Comparison of ENCODE assay signal across 21 mouse cellular contexts in the genomic region with DNA sequence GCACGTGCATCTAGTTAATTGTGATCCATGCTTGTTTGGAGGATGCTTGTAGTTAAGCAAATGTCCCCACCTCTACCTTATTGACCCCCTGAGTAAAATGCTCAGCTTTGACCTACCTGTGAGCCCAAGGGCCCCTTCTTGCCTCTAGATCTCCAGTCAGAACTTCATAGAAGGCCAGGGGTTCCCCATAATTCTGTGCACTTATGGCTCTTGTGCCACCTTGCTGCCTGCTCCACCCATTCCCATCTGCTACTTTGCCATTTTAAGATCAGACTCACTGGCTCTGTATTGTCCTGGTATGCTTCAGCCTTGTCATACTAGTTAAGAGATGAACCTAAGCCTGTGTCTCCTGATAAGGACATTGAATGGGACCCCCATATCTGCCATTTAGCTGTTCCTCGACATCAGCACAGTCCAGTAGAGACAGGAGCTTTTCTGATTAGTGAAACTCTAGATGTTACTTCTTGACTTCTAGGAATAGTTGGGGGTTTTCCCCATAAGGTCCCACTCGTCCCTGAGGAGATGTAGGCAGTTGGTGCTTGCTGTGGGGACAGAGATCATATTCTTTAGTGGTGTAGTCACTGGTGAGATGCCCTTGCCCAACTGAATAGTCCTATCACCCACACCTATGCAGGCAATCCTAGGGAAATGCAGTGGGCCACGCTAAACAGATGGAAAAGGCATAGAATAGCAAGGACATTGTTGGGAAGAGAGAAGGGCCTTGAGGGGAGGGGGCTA.
DNase-seq lines count a peak whose midpoint lies in the region; ATAC-seq and TF ChIP-seq lines count a peak whose summit lies in the region.
"Had no signal": no experiment of that assay in that cellular context is flagged by ENCODE, and none has a peak within 500 bp of the region (broad histone marks: within the 10 kb centered on the region; RNA-seq: fewer than 3 reads in every experiment).

No protein-coding gene starts in this region.

- no peaks in the 10 kb centered on the region for H3K36me3 ChIP-seq in liver, embryonic 11.5 days (ENCODE audit: control insufficient read depth, insufficient read depth, low read length)
- H3K36me3 ChIP-seq in liver, postnatal 0 days (replicated peaks; ENCODE audit: insufficient read depth, low read length) = no peaks in the 10 kb centered on the region
- H3K36me3 ChIP-seq in G1E (replicated peaks) = no peaks in the 10 kb centered on the region
- H3K36me3 ChIP-seq in kidney, adult 2 months (ENCODE audit: control insufficient read depth, insufficient read depth, low read length) = no peaks in the 10 kb centered on the region
- H3K36me3 ChIP-seq in kidney, embryonic 15.5 days = no peaks in the 10 kb centered on the region
- H3K36me3 ChIP-seq: embryonic facial prominence, embryonic 15.5 days; forebrain, embryonic 10.5 days; forebrain, embryonic 15.5 days; heart, embryonic 10.5 days; heart, embryonic 15.5 days; hindbrain, embryonic 10.5 days had no signal

- peaks cover 19% of the 10 kb centered on the region; the same call in 1 of the 2 replicates for H3K4me1 ChIP-seq in liver, embryonic 11.5 days (replicated peaks; ENCODE audit: control insufficient read depth, insufficient read depth, low read length)
- no peaks in the 10 kb centered on the region for H3K4me1 ChIP-seq in liver, postnatal 0 days (ENCODE audit: insufficient read depth)
- H3K4me1 ChIP-seq in G1E (ENCODE audit: insufficient read depth, low read depth, low read length) = peaks cover 30% of the 10 kb centered on the region
- no peaks in the 10 kb centered on the region for H3K4me1 ChIP-seq in kidney, adult 2 months (ENCODE audit: control insufficient read depth, insufficient read depth, low read length)
- H3K4me1 ChIP-seq in kidney, embryonic 15.5 days = no peaks in the 10 kb centered on the region
- H3K4me1 ChIP-seq: embryonic facial prominence, embryonic 15.5 days; forebrain, embryonic 10.5 days; forebrain, embryonic 15.5 days; hindbrain, embryonic 10.5 days had no signal

- H3K27me3 ChIP-seq in liver, embryonic 11.5 days (replicated peaks; ENCODE audit: control insufficient read depth, insufficient read depth, low read length) = no peaks in the 10 kb centered on the region
- no peaks in the 10 kb centered on the region for H3K27me3 ChIP-seq in liver, postnatal 0 days (ENCODE audit: insufficient read depth, low read length)
- H3K27me3 ChIP-seq in G1E (ENCODE audit: insufficient read depth, low read length) = peaks cover 2% of the 10 kb centered on the region
- H3K27me3 ChIP-seq in kidney, adult 2 months (replicated peaks; ENCODE audit: control insufficient read depth, insufficient read depth, low read length) = no peaks in the 10 kb centered on the region
- no peaks in the 10 kb centered on the region for H3K27me3 ChIP-seq in kidney, embryonic 15.5 days
- H3K27me3 ChIP-seq: embryonic facial prominence, embryonic 15.5 days; forebrain, embryonic 15.5 days; heart, embryonic 15.5 days had no signal

- H3K4me3 ChIP-seq in liver, embryonic 11.5 days (ENCODE audit: low read depth, low read length) = no peak overlapping the region
- H3K4me3 ChIP-seq in liver, postnatal 0 days (ENCODE audit: low read depth, low read length) = no peak overlapping the region
- H3K4me3 ChIP-seq in G1E (ENCODE audit: low read depth, low read length) = no peak overlapping the region
- H3K4me3 ChIP-seq in kidney, adult 2 months (ENCODE audit: insufficient read depth, low read depth, low read length) = no peak overlapping the region
- H3K4me3 ChIP-seq in kidney, embryonic 15.5 days (replicated peaks) = no peak overlapping the region
- H3K4me3 ChIP-seq: embryonic facial prominence, embryonic 15.5 days; erythroblast, embryonic 14.5 days; forebrain, embryonic 10.5 days; forebrain, embryonic 15.5 days; heart, embryonic 10.5 days; heart, embryonic 15.5 days; hindbrain, embryonic 10.5 days had no signal

- peak; percentile 63 for DNase-seq in cerebellum, adult 9-10 months
- DNase-seq in cerebellum, adult 11 months = no peak
- DNase-seq in liver, embryonic 11.5 days (ENCODE audit: low spot score) = no peak
- no peak for DNase-seq in liver, postnatal 0 days
- DNase-seq in G1E (ENCODE audit: low spot score) = no peak
- DNase-seq in kidney, adult 2 months = no peak
- DNase-seq: adrenal gland, adult 2 months; adrenal gland, postnatal 25 days; embryo, embryonic 11 days; gastrocnemius, postnatal 36 days; heart, adult 18-20 months; heart, postnatal 14 days had no signal

- TF ChIP-seq EP300 in liver, postnatal 0 days (IDR thresholded peaks at IDR 0.05; ENCODE audit: low read depth) = no peak

- peak; percentile 95 for ATAC-seq in liver, embryonic 11.5 days (replicated peaks; ENCODE audit: low FRiP score)
- ATAC-seq in liver, postnatal 0 days = no peak
- peak; percentile 18; the same call in 1 of the 2 replicates for ATAC-seq in G1E (ENCODE audit: extremely low read depth, insufficient number of reproducible peaks, low FRiP score, poor library complexity, severe bottlenecking)
- no peak for ATAC-seq in kidney, embryonic 15.5 days (replicated peaks; ENCODE audit: low FRiP score)
- ATAC-seq: forebrain, embryonic 15.5 days had no signal

- no peaks in the 10 kb centered on the region for H3K9me3 ChIP-seq in liver, embryonic 11.5 days (ENCODE audit: control insufficient read depth, low read length)
- H3K9me3 ChIP-seq in liver, postnatal 0 days (ENCODE audit: low read length) = no peaks in the 10 kb centered on the region
- H3K9me3 ChIP-seq in G1E (replicated peaks) = no peaks in the 10 kb centered on the region
- no peaks in the 10 kb centered on the region for H3K9me3 ChIP-seq in kidney, embryonic 15.5 days (replicated peaks)
- H3K9me3 ChIP-seq: embryonic facial prominence, embryonic 15.5 days; forebrain, embryonic 10.5 days; forebrain, embryonic 15.5 days; heart, embryonic 10.5 days; heart, embryonic 15.5 days; hindbrain, embryonic 10.5 days had no signal

- no peak overlapping the region for H3K4me2 ChIP-seq in liver, embryonic 11.5 days
- H3K4me2 ChIP-seq in liver, postnatal 0 days (ENCODE audit: low read depth, low read length) = no peak overlapping the region
- no peak overlapping the region for H3K4me2 ChIP-seq in kidney, embryonic 15.5 days
- H3K4me2 ChIP-seq: embryonic facial prominence, embryonic 15.5 days; forebrain, embryonic 15.5 days; heart, embryonic 15.5 days; hindbrain, embryonic 14.5 days had no signal

- no peak overlapping the region for H3K9ac ChIP-seq in liver, embryonic 11.5 days (ENCODE audit: low read depth, low read length)
- no peak overlapping the region for H3K9ac ChIP-seq in liver, postnatal 0 days (replicated peaks)
- no peak overlapping the region for H3K9ac ChIP-seq in kidney, embryonic 15.5 days
- H3K9ac ChIP-seq: embryonic facial prominence, embryonic 15.5 days; forebrain, embryonic 15.5 days; heart, embryonic 15.5 days; hindbrain, embryonic 14.5 days had no signal

- 49% methylated on average over 4 of the region's 4 CpGs for WGBS in liver, embryonic 11.5 days
- 58% methylated on average over 4 of the region's 4 CpGs for WGBS in liver, postnatal 0 days (ENCODE audit: insufficient replicate concordance)
- WGBS in kidney, adult 2 months = 87% methylated on average over 4 of the region's 4 CpGs
- 80% methylated on average over 4 of the region's 4 CpGs for WGBS in kidney, embryonic 15.5 days

- no peak for TF ChIP-seq POLR2A in kidney, adult 2 months (IDR thresholded peaks at IDR 0.05; ENCODE audit: low read depth, low read length)

- no peak for TF ChIP-seq CTCF in liver, postnatal 0 days (IDR thresholded peaks at IDR 0.05; ENCODE audit: low read depth)
- TF ChIP-seq CTCF in G1E (IDR thresholded peaks at IDR 0.05; ENCODE audit: low read depth, low read length) = no peak
- TF ChIP-seq CTCF in kidney, adult 2 months (conservative IDR thresholded peaks at IDR 0.05; ENCODE audit: insufficient read depth, insufficient read length, low read depth, low read length) = no peak

- H3K27ac ChIP-seq in liver, embryonic 11.5 days (ENCODE audit: low read depth, low read length) = no peak overlapping the region
- H3K27ac ChIP-seq in liver, postnatal 0 days (ENCODE audit: low read depth) = no peak overlapping the region
- H3K27ac ChIP-seq in kidney, adult 2 months (ENCODE audit: insufficient read depth, low read depth, low read length) = no peak overlapping the region
- no peak overlapping the region for H3K27ac ChIP-seq in kidney, embryonic 15.5 days
- H3K27ac ChIP-seq: embryonic facial prominence, embryonic 15.5 days; forebrain, embryonic 10.5 days; forebrain, embryonic 15.5 days; heart, embryonic 10.5 days; heart, embryonic 15.5 days; hindbrain, embryonic 10.5 days; hindbrain, embryonic 14.5 days had no signal

Comparison
In these comparisons a context has a peak if more than half of its experiments do, and no peak if none do; other contexts are left out.
1. ATAC-seq: peak in liver, embryonic 11.5 days (single experiment) and G1E (single experiment); none in liver, postnatal 0 days (single experiment) and kidney, embryonic 15.5 days (single experiment).